Mouse (Mus musculus): ENCODE results near the gene Tnxb.

DNA sequence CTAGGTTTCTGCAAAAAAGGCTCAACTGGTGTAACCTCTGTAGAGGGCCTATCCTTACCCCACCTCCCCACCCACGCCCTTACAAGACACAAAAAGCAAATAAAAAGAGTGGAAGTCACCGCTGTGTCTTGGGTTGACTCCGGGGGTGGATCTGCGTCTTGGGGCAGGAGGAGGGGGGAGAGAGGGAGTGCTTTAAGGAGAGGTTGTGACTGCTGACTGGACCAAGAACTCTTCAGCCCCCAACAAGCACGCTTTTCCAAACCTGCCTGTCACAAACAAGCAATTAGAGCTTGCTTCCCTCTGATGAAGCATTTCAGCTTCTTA is 41.7 kb upstream of the Tnxb start:
- TF ChIP-seq CTCF (IDR thresholded peaks at IDR 0.05; ENCODE audit: control insufficient read depth, insufficient read depth, insufficient replicate concordance, low read depth, low read length) (no peak), POLR2A (IDR thresholded peaks at IDR 0.05; ENCODE audit: control insufficient read depth, low read depth, low read length) (no peak)

All from testis, adult 2 months (tissue).